Mouse (Mus musculus) bone marrow, adult 2 months (tissue): ENCODE data around the gene Sox2. TPM values are rescaled to one million over a fixed set of nuclear protein-coding genes. Genes with fewer than 3 reads are reported as not detected.

ENCODE experiments used
- H3K27ac ChIP-seq: fragments of 200-500 bp; 2 replicates; pipeline ENCODE4 v1.5.1; 2012; ENCODE audit warnings: low read depth, mild to moderate bottlenecking, control low read depth, inconsistent platforms, low read length; ENCODE audit not compliant: control insufficient read depth, poor library complexity, insufficient read depth
- H3K4me1 ChIP-seq: fragments of 200-500 bp; 2 replicates; pipeline ENCODE4 v1.6.1; 2011; ENCODE audit warnings: low read length; ENCODE audit not compliant: control insufficient read depth, insufficient read depth
- H3K4me3 ChIP-seq: fragments of 200-500 bp; replicated peaks from 2 replicates; pipeline ENCODE3; 2011; ENCODE audit warnings: mild to moderate bottlenecking, low read depth, low read length, control low read depth; ENCODE audit not compliant: control insufficient read depth
- CTCF ChIP-seq: fragments of 200-500 bp; IDR thresholded peaks from 2 replicates; pipeline ENCODE4 v1.5.1; 2011; ENCODE audit warnings: low read length, control low read depth; ENCODE audit not compliant: control insufficient read depth, insufficient read depth
- POLR2A ChIP-seq: fragments of 200-500 bp; IDR thresholded peaks from 2 replicates; pipeline ENCODE4 v1.6.1; 2011; ENCODE audit warnings: low read depth, mild to moderate bottlenecking, control low read depth, low read length, borderline replicate concordance; ENCODE audit not compliant: control insufficient read depth
- WGBS: fragments of 180-500 bp; shearing (Covaris S2); methylation state at CpG from one replicate; pipeline ENCODE4 v1.1.7; 2018; 5-methylcytosine and 5-hydroxymethylcytosine counted together
- polyA plus RNA-seq: library from polyadenylated mRNA; stranded (reverse); fragments of >200 nt; gene quantifications from 2 replicates; pipeline ENCODE4 v1.2.4, GENCODE M21; 2011; ENCODE audit warnings: low replicate concordance; ENCODE audit not compliant: missing spikeins, insufficient read depth, insufficient read length

Sox2 gene
- polyA plus RNA-seq, 1 experiment = 11.5 TPM

GRCm38 (mm10) chr3:34630031-34630430 is 20.2 kb upstream of the Sox2 start:
- no peak overlapping the region for H3K4me3 ChIP-seq
- TF ChIP-seq CTCF (no peak), POLR2A (no peak)
- 72% methylated on average over 8 of the region's 8 CpGs for WGBS

GRCm38 (mm10) chr3:34630736-34631135 is 19.5 kb upstream of the Sox2 start:
- Histone ChIP-seq H3K4me3 (no peak overlapping the region), H3K4me1 (no peaks in the 10 kb centered on the region), H3K27ac (no peak overlapping the region)
- 58% methylated on average over 1 of the region's 1 CpGs for WGBS
- no peak for TF ChIP-seq CTCF
- TF ChIP-seq POLR2A = no peak

More at GRCm38 (mm10) chr3:34630031-34630430, 20.2 kb upstream of the Sox2 start:
- Histone ChIP-seq H3K4me1 (no peaks in the 10 kb centered on the region), H3K27ac (no peak overlapping the region)

- no peak overlapping the region for H3K27ac ChIP-seq
- TF ChIP-seq CTCF = no peak
- TF ChIP-seq POLR2A = no peak
- no peaks in the 10 kb centered on the region for H3K4me1 ChIP-seq
- WGBS = 61% methylated on average over 6 of the region's 6 CpGs
- no peak overlapping the region for H3K4me3 ChIP-seq
These were observed 13.2 kb upstream of the Sox2 start for GRCm38 (mm10) chr3:34636958-34637357.

GRCm38 (mm10) chr3:34637481-34637880 is 12.7 kb upstream of the Sox2 start:
- TF ChIP-seq POLR2A (no peak), CTCF (no peak)
- H3K4me1 ChIP-seq = no peaks in the 10 kb centered on the region
- WGBS = 46% methylated on average over 5 of the region's 5 CpGs
- no peak overlapping the region for H3K27ac ChIP-seq
- no peak overlapping the region for H3K4me3 ChIP-seq

GRCm38 (mm10) chr3:34637926-34638325 is 12.3 kb upstream of the Sox2 start:
- Histone ChIP-seq H3K27ac (no peak overlapping the region), H3K4me1 (no peaks in the 10 kb centered on the region), H3K4me3 (no peak overlapping the region)
- TF ChIP-seq CTCF = no peak
- no peak for TF ChIP-seq POLR2A
- WGBS = 43% methylated on average over 5 of the region's 5 CpGs

- TF ChIP-seq POLR2A = no peak
- no peak for TF ChIP-seq CTCF
- no peak overlapping the region for H3K4me3 ChIP-seq
- WGBS = 12% methylated on average over 13 of the region's 13 CpGs
- H3K27ac ChIP-seq = no peak overlapping the region
- H3K4me1 ChIP-seq = no peaks in the 10 kb centered on the region
These were observed 11.9 kb upstream of the Sox2 start for GRCm38 (mm10) chr3:34638344-34638743.

GRCm38 (mm10) chr3:34639031-34639872 is 11.0 kb upstream of the Sox2 start:
- Histone ChIP-seq H3K4me1 (no peaks in the 10 kb centered on the region), H3K27ac (no peak overlapping the region), H3K4me3 (no peak overlapping the region)
- WGBS = 12% methylated on average over 24 of the region's 24 CpGs
- TF ChIP-seq CTCF (peak; percentile 15; the same call in 1 of the 2 replicates), POLR2A (no peak)

- Histone ChIP-seq H3K27ac (no peak overlapping the region), H3K4me3 (no peak overlapping the region), H3K4me1 (no peaks in the 10 kb centered on the region)
- no peak for TF ChIP-seq POLR2A
- no peak for TF ChIP-seq CTCF
- WGBS = 15% methylated on average over 10 of the region's 10 CpGs
These were observed 10.3 kb upstream of the Sox2 start for GRCm38 (mm10) chr3:34639873-34640270.
